Mouse (Mus musculus) myocyte (in vitro differentiated cells): Measurements from ENCODE around the gene Palmd.

ENCODE experiments used
- CEBPB ChIP-seq: IDR thresholded peaks from 2 replicates; pipeline ENCODE4 v1.6.1; 2011; ENCODE audit warnings: mild to moderate bottlenecking, moderate library complexity; ENCODE audit not compliant: poor library complexity, insufficient read depth, severe bottlenecking
- E2F4 ChIP-seq: IDR thresholded peaks from one replicate; pipeline ENCODE4 v1.6.1; 2011; ENCODE audit warnings: mild to moderate bottlenecking, control low read depth, moderate library complexity; ENCODE audit not compliant: insufficient read depth
- MAX ChIP-seq: IDR thresholded peaks from one replicate; pipeline ENCODE4 v1.6.1; 2011; ENCODE audit warnings: low read depth, mild to moderate bottlenecking, control low read depth
- MYOD1 ChIP-seq, 3 experiments: IDR thresholded peaks; one replicate each; pipeline ENCODE4 v1.6.1; 2011; ENCODE audit warnings: control low read depth in 2 of 3, low read depth in 2 of 3, mild to moderate bottlenecking in 2 of 3, moderate library complexity in 1 of 3; ENCODE audit not compliant: insufficient read length in 2 of 3, control insufficient read depth in 1 of 3
- MYOG ChIP-seq, 3 experiments: IDR thresholded peaks; one replicate each; pipeline ENCODE4 v1.6.1; 2011; ENCODE audit warnings: control low read depth in 2 of 3, low read depth in 2 of 3, mild to moderate bottlenecking in 2 of 3; ENCODE audit not compliant: insufficient read length in 2 of 3, control insufficient read depth in 1 of 3, insufficient read depth in 1 of 3
- POLR2A ChIP-seq: IDR thresholded peaks from one replicate; pipeline ENCODE4 v1.6.1; 2011; ENCODE audit warnings: low read depth, mild to moderate bottlenecking, control low read depth, moderate library complexity; ENCODE audit not compliant: insufficient read length
- POLR2AphosphoS2 ChIP-seq: IDR thresholded peaks from one replicate; pipeline ENCODE4 v1.6.1; 2011; ENCODE audit warnings: low read depth, control low read depth; ENCODE audit not compliant: insufficient read length
- SRF ChIP-seq: IDR thresholded peaks from one replicate; pipeline ENCODE4 v1.6.1; 2011; ENCODE audit warnings: low read depth; ENCODE audit not compliant: control insufficient read depth, insufficient read length
- TCF12 ChIP-seq: IDR thresholded peaks from one replicate; pipeline ENCODE4 v1.6.1; 2011; ENCODE audit warnings: mild to moderate bottlenecking, control low read depth; ENCODE audit not compliant: poor library complexity, insufficient read depth, severe bottlenecking
- USF1 ChIP-seq: IDR thresholded peaks from one replicate; pipeline ENCODE4 v1.6.1; 2011; ENCODE audit warnings: low read depth, mild to moderate bottlenecking, control low read depth, moderate library complexity

DNA sequence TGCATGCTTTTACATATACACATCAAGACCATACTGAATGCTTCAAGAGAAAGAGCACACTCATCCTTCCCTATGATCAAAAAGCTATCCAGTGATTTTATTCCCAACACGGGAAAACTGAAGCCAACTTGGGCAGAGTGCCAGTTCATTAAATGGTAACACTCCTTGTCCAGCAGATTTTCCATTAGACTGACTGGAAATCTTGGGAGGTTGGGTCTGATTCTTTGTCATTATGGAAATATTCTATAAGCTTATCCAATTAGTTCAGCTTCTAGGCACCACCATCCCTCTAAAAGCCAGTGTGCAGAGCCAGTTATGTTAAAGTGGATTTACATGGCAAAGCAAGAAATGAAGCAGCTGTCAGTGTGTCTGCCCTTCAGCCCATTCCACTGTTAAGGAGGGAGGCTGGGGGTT, 16.3 kb upstream of the Palmd start:
- no peak for TF ChIP-seq POLR2A
- no peak for TF ChIP-seq E2F4
- TF ChIP-seq CEBPB: no peak
- no peak for TF ChIP-seq TCF12
- TF ChIP-seq MAX: no peak
- no peak for TF ChIP-seq POLR2AphosphoS2
- TF ChIP-seq MYOG (IDR thresholded peaks at IDR 0.05; ENCODE audit: control insufficient read depth in 1 of 3, insufficient read depth in 1 of 3, insufficient read length in 2 of 3, low read depth in 2 of 3): no peak
- no peak for TF ChIP-seq USF1
- TF ChIP-seq MYOD1 (IDR thresholded peaks at IDR 0.05; ENCODE audit: control insufficient read depth in 1 of 3, insufficient read length in 2 of 3, low read depth in 2 of 3): peak in 2 of 3 experiments; percentile 14 to 46
- no peak for TF ChIP-seq SRF
